Mouse (Mus musculus): Measurements from ENCODE around the gene Ttc39b. TPM values are rescaled to one million over a fixed set of nuclear protein-coding genes. Genes with fewer than 3 reads are reported as not detected.

The Ttc39b gene
- polyA plus RNA-seq, 1 experiment from 2014 or later = 5.1 TPM

DNA sequence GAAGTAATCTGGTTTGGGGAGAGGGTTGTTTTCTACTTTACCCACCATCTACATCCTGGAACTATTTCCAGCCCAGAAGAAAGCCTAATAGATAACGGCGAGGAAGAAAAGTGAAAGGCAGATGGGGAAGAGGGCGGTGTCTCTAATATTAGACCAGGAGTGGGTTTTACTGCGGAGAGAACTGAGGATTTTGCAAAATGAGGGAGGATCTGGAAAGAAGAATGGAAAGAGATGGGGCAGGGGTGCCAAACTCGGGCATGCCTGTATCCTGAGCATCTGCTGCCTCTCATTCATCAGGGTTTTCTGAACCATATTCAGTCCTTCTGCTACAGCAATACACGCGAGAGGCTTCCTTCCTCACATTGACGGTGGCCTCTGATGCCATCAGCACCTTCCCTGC is 149.1 kb downstream of the Ttc39b start:
- ATAC-seq (ENCODE audit: insufficient number of reproducible peaks, low FRiP score, low TSS enrichment, low read depth) = no peak
- Histone ChIP-seq H3K36me3 (no peaks in the 10 kb centered on the region), H3K4me1 (0 out of 2 replicates have a peak, but pooled peaks cover 9% of the 10 kb centered on the region), H3K27me3 (no peaks in the 10 kb centered on the region), H3K4me3 (replicated peaks) (no peak overlapping the region), H3K27ac (replicated peaks) (no peak overlapping the region), H3K4me2 (replicated peaks) (no peak overlapping the region), H3K9me3 (replicated peaks) (no peaks in the 10 kb centered on the region), H3K9ac (no peak overlapping the region)
- WGBS = 80% methylated on average over 8 of the region's 8 CpGs

DNA sequence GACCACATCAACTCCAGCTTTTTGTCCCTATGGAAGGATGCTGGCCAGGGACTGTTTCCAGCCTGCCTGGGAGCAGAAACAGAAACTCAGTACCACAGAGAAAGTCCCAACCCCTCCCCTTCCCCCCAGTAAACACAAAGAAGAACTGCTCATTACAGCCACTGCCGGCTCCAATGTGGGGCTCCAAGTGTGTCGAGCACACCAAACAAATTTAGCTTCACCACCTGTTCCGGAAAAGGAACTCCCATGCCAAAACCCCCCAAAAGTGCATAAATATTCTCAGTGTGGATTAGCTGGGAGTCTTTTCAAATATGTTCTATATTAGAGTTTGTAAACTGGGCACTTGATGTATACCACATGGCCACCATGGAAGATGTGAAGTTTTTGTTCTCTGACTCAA is 151.8 kb downstream of the Ttc39b start:
- H3K27ac ChIP-seq (replicated peaks) = peak overlapping the region; percentile 63; the same call in 1 of the 2 replicates

DNA sequence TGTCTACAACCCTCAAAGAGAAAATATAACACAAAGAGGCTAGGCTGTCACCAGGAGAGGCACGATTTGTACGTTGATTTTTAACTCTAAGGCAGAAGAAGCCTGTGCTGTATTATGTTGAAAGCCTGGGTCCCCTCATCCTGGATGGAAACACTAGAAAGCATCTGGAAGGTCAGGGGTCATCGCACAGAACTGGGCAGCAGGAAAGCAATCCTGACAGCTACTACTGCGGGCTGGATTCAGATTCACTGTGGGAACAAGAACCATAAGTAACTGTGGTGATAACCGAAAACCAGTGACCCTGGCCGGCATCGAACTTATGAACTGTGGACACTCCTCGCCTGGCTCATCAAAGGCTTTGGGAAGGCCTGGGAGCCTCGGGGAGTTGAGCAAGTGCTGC is 153.3 kb downstream of the Ttc39b start:
- Histone ChIP-seq H3K4me3 (replicated peaks) (no peak overlapping the region), H3K9me3 (replicated peaks) (no peaks in the 10 kb centered on the region), H3K9ac (no peak overlapping the region), H3K4me1 (0 out of 2 replicates have a peak, but pooled peaks cover 9% of the 10 kb centered on the region), H3K27ac (replicated peaks) (no peak overlapping the region), H3K36me3 (no peaks in the 10 kb centered on the region), H3K4me2 (replicated peaks) (no peak overlapping the region), H3K27me3 (no peaks in the 10 kb centered on the region)
- ATAC-seq (ENCODE audit: insufficient number of reproducible peaks, low FRiP score, low TSS enrichment, low read depth) = no peak
- 55% methylated on average over 9 of the region's 9 CpGs for WGBS

More for the DNA sequence above, 151.8 kb downstream of the Ttc39b start:
- Histone ChIP-seq H3K27me3 (no peaks in the 10 kb centered on the region), H3K4me3 (replicated peaks) (no peak overlapping the region), H3K4me1 (0 out of 2 replicates have a peak, but pooled peaks cover 9% of the 10 kb centered on the region), H3K36me3 (no peaks in the 10 kb centered on the region), H3K4me2 (replicated peaks) (no peak overlapping the region), H3K9me3 (replicated peaks) (no peaks in the 10 kb centered on the region), H3K9ac (no peak overlapping the region)
- peak; percentile 80 for ATAC-seq (ENCODE audit: insufficient number of reproducible peaks, low FRiP score, low TSS enrichment, low read depth)
- WGBS = 21% methylated on average over 3 of the region's 3 CpGs

Other genes starting within 250 kb of the Ttc39b start
- gene Snapc3, start 93.5 kb upstream of the Ttc39b start, polyA plus RNA-seq (2015; fragmentation: Nextera tagmentation; extraction: Ambion mirVana) = 41.4 and 44.8 TPM in 2 replicates
- 127 and 138 TPM in 2 replicates for gene Psip1, start 162.2 kb upstream of the Ttc39b start, polyA plus RNA-seq (2015; fragmentation: Nextera tagmentation; extraction: Ambion mirVana)
- 4.9 and 5.4 TPM in 2 replicates for gene Ccdc171, start 201.3 kb upstream of the Ttc39b start, polyA plus RNA-seq (2015; fragmentation: Nextera tagmentation; extraction: Ambion mirVana)

All from embryonic facial prominence, embryonic 15.5 days (tissue).